Mouse (Mus musculus): Measurements from ENCODE around the gene Rin1.
"Not testable (repeated sequence)": the region's sequence is repeated elsewhere in the genome, so short reads cannot be mapped to it uniquely, and the experiment has no call there.

Rin1 gene

DNA sequence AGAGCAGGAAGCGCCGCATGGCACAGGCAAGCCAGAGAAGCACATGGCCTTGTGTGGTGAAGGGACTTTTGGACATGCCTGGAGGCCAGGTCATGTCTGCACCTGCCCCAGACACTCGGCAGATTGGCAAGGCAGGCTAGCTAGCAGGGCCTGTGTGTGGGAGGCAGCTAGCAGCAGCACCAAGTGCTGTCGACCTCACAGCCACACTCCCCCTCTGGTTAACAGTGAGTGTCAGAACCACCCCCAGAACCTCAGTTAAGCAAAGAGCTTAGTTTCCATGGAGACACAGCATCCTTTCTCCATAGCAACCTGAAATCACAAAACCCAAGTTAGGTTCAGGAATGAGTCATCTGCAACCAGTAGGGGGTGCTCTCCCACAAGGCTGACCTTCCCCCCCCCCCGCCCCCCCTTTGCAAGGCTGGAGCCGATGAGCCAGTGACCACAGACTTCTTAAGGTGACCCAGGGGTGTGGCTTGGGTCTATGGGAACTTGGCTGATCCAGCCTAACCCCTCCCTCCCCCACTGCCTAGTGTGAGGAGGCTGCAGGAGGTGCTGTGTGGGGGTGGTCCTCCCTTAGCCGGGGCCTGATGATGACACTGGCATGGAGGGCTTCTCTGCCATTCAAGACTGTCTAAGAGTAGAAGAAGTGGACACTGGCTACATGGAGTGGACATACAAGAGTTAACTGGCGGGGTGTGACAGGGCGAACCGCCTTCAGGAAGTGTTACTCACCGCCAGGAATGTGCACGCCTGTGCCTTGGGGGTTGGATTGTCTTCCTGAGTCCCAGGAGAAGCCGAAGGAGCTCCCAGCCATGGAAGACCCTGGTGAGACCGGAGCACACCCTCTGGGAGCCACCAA, at the start of gene Rin1:
Gene Rin1, plus strand, starts transcription at position 435 of the 859 bp plus-strand sequence.
- DNase-seq, result no peak

GRCm38 (mm10) chr19:5001666-5002406, 48.4 kb upstream of the Rin1 start:
- peak; percentile 87 to 90 for DNase-seq

DNA sequence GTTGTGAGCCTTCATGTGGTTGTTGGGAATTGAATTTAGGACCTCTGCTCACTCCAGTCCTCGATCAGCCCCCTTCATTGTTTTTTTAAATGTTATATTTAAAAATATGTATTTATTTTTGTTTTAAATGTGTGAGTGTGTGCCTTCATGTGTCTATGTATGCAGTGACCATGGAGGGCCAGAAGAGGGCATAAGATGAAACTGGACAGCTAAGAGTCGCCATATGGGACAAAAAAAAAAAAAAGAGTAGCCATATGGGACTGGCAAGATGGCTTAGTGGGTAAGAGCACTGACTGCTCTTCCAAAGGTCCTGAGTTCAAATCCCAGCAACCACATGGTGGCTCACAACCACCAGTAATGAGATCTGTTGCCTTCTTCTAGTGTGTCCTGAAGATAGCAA, 46.6 kb upstream of the Rin1 start:
- DNase-seq, result not testable (repeated sequence)

- DNase-seq, result no peak
Measured at GRCm38 (mm10) chr19:5004925-5005324, 45.4 kb upstream of the Rin1 start.

DNA sequence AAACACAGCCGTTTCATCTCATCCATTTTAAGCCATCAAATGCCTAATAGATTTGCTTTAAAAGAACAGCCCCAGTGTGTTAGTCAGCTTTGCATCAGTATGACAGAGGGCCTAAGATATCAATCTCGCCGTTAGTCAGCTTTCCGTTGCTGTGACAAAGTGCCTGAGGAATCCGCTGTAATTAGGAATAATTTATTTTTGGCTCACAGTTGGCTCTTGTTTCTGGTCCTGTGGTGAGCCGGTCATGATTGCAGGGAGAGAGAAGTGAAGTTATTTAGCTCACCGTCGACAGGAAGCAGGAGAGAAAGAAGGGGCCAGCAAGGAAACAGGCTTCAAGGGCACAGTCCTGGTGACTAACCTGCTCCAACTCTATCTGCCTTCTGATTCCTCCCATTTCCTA, 37.1 kb upstream of the Rin1 start:
- DNase-seq, result no peak

DNA sequence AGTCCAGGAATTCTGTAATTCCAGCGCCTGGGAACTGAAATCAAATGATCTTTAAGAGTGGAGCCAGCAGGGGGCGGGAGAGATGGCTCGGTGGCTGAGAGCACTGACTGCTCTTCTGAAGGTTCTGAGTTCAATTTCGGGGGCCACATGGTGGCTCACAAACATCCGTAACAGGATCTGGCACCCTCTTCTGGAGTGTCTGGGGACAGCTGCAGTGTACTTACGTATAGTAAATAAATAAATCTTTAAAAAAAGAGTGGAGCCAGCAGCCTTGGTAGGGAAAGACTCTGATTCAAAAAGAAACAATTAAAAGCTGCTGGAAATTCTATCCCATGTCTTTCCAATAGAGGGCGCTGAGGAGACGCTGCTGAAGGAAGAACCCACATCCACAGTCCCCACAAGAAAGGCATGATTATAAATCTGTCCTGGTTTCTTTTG, 35.3 kb upstream of the Rin1 start:
- peak; percentile 41 to 45 for DNase-seq

GRCm38 (mm10) chr19:5016221-5016742, 34.0 kb upstream of the Rin1 start:
- no peak for DNase-seq

DNA sequence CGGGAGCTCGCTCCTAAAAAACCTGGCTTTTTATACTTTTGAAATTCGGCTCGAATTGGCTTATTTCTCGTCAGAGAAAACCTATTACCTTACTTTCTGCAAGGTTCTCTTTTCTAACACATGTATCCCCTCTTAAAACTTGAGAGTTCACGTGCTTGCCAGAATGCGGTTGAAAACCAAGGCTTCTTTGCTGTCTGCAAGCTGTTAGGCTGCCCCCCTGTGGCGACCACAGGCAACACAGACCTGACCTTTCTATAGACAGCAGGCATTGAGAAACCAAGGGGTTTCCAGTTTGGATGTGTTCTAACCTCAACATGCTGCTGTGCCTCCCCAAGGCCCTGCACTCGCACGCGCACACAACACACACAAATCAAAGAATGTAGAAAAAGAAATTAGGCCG, 33.5 kb upstream of the Rin1 start:
- peak; percentile 76 to 82 for DNase-seq

GRCm38 (mm10) chr19:5017611-5018010, 32.7 kb upstream of the Rin1 start:
- no peak for DNase-seq

DNA sequence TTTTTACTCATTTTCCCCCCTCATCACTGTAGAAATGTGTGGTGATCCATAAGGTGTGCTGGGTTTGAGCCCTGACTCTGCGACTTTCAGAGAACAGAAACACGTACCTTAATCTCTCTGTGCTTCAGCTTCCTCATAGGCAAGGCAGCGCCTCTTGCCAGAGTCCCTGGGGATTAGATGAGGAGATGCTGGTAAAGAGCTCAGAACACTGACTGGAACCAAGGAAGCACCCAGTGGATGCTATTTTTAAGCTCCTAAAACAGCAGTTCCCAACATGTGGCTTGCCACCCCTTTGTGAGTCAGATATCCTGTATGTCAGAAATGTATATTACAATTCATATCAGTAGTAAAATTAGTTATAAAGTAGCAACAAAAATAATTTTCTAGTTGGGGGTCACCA, 32.1 kb upstream of the Rin1 start:
- no peak for DNase-seq

DNA sequence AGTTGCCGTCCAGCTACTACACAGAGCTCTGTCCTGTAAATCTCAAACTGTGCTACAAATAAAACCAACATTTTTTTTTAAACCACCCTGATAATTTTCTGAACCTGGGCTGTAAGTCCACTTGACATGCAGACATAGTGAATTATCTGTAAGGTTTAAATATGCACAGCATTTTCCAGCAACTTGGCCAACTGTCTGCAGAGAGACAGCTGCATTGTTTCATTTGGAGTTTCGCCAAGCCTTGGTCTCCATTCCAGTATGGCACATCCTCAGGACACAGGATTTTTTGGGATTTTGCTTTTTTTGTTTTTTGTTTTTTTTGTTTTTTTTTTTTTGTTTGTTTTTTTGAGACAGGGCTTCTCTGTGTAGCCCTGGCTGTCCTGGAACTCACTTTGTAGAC, 28.9 kb upstream of the Rin1 start:
- no peak for DNase-seq

GRCm38 (mm10) chr19:5023621-5024479, 26.4 kb upstream of the Rin1 start, which contains the start of gene Slc29a2:
Gene Slc29a2 (plus strand): TSS chr19:5023860.
- peak; percentile 88 to 91 for DNase-seq

- DNase-seq, result no peak
Measured at GRCm38 (mm10) chr19:5026111-5026510, 24.2 kb upstream of the Rin1 start.

DNA sequence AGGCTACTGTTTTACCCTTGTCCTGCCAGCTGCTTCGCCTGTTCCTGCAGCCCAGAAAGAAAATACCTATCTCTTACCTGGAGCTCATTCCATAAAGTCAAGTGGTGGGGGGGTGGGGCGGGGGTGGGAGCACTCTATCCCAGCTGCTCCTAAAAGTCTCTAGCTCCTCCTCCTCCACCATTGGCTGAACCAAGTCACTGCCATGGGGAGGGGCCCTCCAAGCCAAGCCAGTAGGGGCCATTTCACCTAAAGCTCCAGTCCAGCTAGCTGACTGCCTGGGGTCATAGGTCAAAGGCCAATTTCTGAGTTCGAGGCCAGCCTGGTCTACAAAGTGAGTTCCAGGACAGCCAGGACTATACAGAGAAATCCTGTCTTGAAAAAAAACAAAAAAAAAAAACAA, 17.6 kb upstream of the Rin1 start:
- DNase-seq, result no peak

GRCm38 (mm10) chr19:5036577-5036976, 13.7 kb upstream of the Rin1 start:
- no peak for DNase-seq

DNA sequence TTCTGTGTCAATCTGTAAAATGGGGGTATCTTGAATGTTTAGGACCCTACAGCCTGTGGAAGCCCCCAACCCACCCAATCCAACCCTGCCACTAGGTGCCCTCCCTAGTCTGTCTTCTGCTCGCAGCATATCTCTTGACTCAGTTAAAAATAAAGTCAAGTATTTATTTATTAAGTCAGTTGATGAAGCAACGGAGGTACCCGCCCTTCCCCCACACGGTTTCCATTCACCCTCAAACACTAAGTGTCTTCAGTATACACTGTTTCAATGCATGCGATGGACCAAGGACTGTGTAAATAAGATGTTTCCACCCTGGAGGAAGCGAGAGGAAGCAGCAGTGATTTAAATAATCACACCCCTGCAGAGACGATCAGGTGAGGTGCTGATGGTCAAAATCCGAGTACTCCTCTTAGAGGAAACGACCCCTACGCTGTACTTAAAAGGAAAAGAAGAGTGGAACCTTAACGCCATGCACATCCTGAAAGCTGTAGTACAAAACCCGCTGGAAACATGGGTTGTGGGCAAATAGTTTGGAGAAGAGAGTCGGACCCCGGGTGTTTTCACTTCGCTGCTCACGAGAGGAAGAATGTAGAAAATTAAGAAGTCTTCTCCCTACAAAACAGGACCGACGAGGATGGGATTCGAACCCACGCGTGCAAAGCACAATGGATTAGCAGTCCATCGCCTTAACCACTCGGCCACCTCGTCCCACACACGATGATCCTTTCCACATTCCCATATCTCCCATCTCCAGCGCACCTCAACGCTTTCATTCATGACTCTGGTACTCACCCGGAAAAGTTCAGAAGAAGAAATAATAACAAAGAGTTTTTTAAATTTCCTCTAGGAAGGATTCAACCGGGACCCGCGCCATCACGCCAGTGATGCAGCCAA, 12.4 kb upstream of the Rin1 start:
- DNase-seq, result peak; percentile 93 to 98

DNA sequence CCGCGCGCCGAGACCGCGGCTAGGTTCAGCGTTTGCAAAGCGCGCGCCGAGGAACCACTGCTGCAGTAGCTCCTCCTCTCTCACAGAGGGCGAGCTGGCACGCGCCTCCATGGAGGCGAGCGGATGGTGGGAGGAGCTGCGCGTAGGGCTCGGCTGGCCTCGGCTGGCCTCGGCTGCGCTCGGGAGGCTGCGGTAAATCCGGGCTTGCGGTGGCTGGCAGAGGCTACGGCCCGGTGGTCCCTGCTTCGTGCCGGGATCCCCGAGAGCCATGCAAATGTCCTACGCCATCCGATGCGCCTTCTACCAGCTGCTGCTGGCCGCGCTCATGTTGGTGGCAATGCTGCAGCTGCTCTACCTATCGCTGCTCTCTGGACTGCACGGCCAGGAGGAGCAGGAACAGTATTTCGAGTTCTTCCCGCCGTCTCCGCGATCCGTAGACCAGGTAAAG, 11.5 kb upstream of the Rin1 start, which contains the start of the genes B4gat1 and AC124502.3:
Gene B4gat1, plus strand, starts transcription at position 118 of the 448 bp plus-strand sequence.
Gene AC124502.3, plus strand, starts transcription at position 183 of the 448 bp plus-strand sequence.
- DNase-seq, result peak; percentile 93 to 94

DNA sequence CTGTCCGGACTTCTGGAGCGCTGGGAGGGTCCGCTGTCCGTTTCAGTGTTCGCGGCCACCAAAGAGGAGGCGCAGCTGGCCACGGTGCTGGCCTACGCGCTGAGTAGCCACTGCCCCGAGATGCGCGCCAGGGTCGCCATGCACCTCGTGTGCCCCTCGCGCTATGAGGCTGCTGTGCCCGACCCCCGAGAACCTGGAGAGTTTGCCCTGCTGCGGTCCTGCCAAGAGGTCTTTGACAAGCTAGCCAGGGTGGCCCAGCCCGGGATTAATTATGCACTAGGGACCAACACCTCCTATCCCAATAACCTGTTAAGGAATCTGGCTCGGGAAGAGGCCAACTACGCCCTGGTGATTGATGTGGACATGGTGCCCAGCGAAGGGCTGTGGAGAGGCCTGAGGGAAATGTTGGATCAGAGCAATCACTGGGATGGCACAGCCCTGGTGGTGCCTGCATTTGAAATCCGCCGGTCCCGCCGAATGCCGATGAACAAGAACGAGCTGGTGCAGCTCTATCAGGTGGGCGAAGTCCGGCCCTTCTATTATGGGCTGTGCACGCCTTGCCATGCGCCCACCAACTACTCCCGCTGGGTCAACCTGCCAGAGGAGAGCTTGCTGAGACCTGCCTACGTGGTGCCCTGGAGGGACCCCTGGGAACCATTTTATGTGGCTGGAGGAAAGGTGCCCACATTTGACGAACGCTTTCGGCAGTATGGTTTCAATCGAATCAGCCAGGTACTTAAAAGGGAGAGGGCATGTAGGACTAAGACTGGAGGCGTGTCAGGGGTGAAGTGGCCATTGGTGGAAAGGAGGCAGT, 10.8 kb upstream of the Rin1 start:
- DNase-seq, result peak in 1 of 2 experiments; percentile 26

DNA sequence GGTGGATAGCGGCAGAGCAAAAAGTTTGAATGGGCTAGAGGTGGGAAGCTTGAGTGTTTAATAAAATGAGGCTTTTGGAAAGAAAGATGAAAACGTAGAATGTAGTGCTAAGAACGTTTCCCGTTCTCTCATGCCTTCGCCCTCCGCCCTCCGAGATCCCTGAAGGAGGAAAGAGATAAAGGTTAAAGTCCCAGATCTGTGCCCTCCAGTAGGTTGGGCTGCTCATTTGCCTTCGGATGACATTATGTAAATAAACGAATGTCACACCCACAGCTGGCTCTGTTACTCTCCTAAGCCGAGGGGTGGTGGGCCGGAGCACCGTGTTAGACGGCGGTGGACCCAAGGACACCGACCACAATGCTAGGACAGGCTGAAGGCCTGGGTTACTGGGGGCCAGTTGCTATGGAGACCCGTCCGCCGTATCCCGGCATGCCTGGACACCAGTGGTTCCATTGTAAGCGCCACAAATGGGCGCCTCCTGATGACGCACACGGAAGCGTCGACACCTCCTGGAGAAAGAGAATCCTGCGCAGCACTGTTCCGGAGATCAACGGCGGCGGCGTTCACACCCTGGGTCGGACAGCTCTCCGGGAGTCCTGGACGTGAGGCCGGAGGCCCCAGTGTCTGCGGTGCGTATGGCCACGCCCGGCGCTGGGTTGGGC, 9.3 kb upstream of the Rin1 start, which contains the start of gene Brms1:
Gene Brms1, plus strand, starts transcription at position 493 of the 662 bp plus-strand sequence.
- peak; percentile 86 to 90 for DNase-seq

- no peak for DNase-seq
Measured at GRCm38 (mm10) chr19:5041588-5041987, 8.7 kb upstream of the Rin1 start.
